Mouse (Mus musculus) cortical plate, adult 2 months (tissue): ENCODE measurements at regions not wholly inside any gene's neighbourhood (a gene's known extent, or its start where the extent isn't known, plus 50 kb on each side); places are given as distances from the start of the nearest gene placed in this dataset.

Source experiments
- H3K27ac ChIP-seq: fragments of 200-500 bp; 2 replicates; pipeline ENCODE4 v1.5.1; 2012; ENCODE audit warnings: low read length, control low read depth, inconsistent platforms; ENCODE audit not compliant: insufficient read depth
- H3K4me1 ChIP-seq: fragments of 200-500 bp; 2 replicates; pipeline ENCODE4 v1.6.1; 2011; ENCODE audit warnings: low read length; ENCODE audit not compliant: control insufficient read depth, insufficient read depth
- H3K4me3 ChIP-seq: fragments of 200-500 bp; 2 replicates; pipeline ENCODE4 v1.5.1; 2011; ENCODE audit warnings: mild to moderate bottlenecking, low read length, control low read depth; ENCODE audit not compliant: insufficient read depth
- CTCF ChIP-seq: fragments of 200-500 bp; IDR thresholded peaks from 2 replicates; pipeline ENCODE4 v1.5.1; 2011; ENCODE audit warnings: mild to moderate bottlenecking, control low read depth, low read length; ENCODE audit not compliant: insufficient read depth; ENCODE audit errors: extremely low read depth
- POLR2A ChIP-seq: fragments of 200-500 bp; IDR thresholded peaks from 2 replicates; pipeline ENCODE4 v1.6.1; 2011; ENCODE audit warnings: mild to moderate bottlenecking, low read length, control low read depth; ENCODE audit not compliant: insufficient read depth; ENCODE audit errors: extremely low read depth

- Histone ChIP-seq H3K27ac (no peak overlapping the region), H3K4me1 (peaks cover 3% of the 10 kb centered on the region; the same call in 1 of the 2 replicates), H3K4me3 (no peak overlapping the region)
- TF ChIP-seq POLR2A (no peak), CTCF (no peak)
Measured at GRCm38 (mm10) chr3:41155132-41155760, 72.4 kb upstream of the Pgrmc2 start.

- TF ChIP-seq POLR2A (no peak), CTCF (no peak)
- Histone ChIP-seq H3K4me3 (no peak overlapping the region), H3K27ac (no peak overlapping the region), H3K4me1 (peaks cover 3% of the 10 kb centered on the region; the same call in 1 of the 2 replicates)
Measured at GRCm38 (mm10) chr3:41154402-41154801, 71.6 kb upstream of the Pgrmc2 start.

GRCm38 (mm10) chr3:41151989-41152388 is 69.1 kb upstream of the Pgrmc2 start:
- Histone ChIP-seq H3K4me3 (no peak overlapping the region), H3K4me1 (peaks cover 2% of the 10 kb centered on the region; the same call in 1 of the 2 replicates), H3K27ac (no peak overlapping the region)
- TF ChIP-seq CTCF, result no peak
- no peak for TF ChIP-seq POLR2A

DNA sequence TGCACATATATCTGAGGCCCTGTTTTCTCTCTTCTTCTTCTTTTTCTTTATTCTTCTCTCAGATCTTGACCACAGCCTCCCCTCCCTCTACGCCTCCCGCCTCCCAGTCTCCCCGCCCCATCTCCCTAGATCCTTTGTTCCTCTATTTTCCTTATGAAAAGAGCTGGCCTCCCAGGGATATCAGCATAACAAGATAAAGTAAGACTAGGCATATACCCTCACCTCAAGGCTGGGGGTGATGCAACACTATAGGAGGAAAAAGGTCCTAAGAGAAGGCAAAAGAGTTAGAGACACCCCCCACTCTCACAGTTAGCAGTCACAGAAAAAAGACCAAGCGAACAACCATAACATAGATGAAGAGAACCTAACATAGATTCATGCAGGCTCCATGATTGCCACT is 57.5 kb upstream of the Pgrmc2 start:
- no peaks in the 10 kb centered on the region for H3K4me1 ChIP-seq
- TF ChIP-seq CTCF (no peak), POLR2A (no peak)
- H3K4me3 ChIP-seq, result no peak overlapping the region
- H3K27ac ChIP-seq, result no peak overlapping the region

- TF ChIP-seq POLR2A (no peak), CTCF (no peak)
- H3K4me3 ChIP-seq, result no peak overlapping the region
Measured at GRCm38 (mm10) chr3:41137931-41138330, 55.1 kb upstream of the Pgrmc2 start.

DNA sequence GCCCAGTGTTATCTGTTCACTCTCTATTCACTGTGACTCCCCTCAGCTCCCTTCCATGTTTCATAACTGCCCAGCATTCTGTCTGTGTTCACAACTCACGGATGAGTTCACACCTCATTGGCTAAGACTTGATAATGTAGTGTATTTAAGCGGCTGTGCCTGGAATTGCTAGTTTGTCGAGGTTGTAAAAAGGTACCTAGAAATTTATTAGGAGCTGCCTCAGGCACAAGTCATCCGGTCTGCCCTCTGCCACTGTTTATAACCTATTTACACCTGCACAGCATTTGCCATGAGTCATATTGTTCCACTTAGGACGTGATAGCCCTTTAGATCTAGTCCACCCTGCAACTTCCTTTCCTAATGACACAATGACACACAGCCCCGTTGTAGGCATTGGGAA is 50.0 kb upstream of the Pgrmc2 start:
- Histone ChIP-seq H3K27ac (no peak overlapping the region), H3K4me1 (no peaks in the 10 kb centered on the region), H3K4me3 (no peak overlapping the region)
- TF ChIP-seq POLR2A (no peak), CTCF (no peak)

More at GRCm38 (mm10) chr3:41137931-41138330, 55.1 kb upstream of the Pgrmc2 start:
- Histone ChIP-seq H3K27ac (no peak overlapping the region), H3K4me1 (no peaks in the 10 kb centered on the region)
